Comparison of ENCODE assay signal across 17 mouse cellular contexts in genomic region chr8:91151531-91151930, GRCm38 (mm10).
"Had no signal": no experiment of that assay in that cellular context is flagged by ENCODE, and none has a peak within 500 bp of the region (broad histone marks: within the 10 kb centered on the region; RNA-seq: fewer than 3 reads in every experiment).

No protein-coding gene starts in this region.

- H3K4me2 ChIP-seq: neural tube, embryonic 12.5 days; neural tube, embryonic 13.5 days; neural tube, embryonic 15.5 days; stomach, embryonic 15.5 days had no signal

- H3K4me1 ChIP-seq: neural tube, embryonic 12.5 days; neural tube, embryonic 13.5 days had no signal

- H3K9me3 ChIP-seq: neural tube, embryonic 15.5 days; stomach, embryonic 15.5 days had no signal

- H3K36me3 ChIP-seq: neural tube, embryonic 12.5 days; neural tube, embryonic 13.5 days; neural tube, embryonic 15.5 days; stomach, embryonic 15.5 days had no signal

- H3K27ac ChIP-seq: neural tube, embryonic 12.5 days; neural tube, embryonic 13.5 days; neural tube, embryonic 15.5 days; stomach, embryonic 15.5 days; stomach, postnatal 0 days had no signal

- H3K4me3 ChIP-seq: neural tube, embryonic 12.5 days; neural tube, embryonic 13.5 days; neural tube, embryonic 15.5 days; stomach, embryonic 15.5 days had no signal

- H3K9ac ChIP-seq: neural tube, embryonic 12.5 days; neural tube, embryonic 13.5 days; neural tube, embryonic 15.5 days; stomach, embryonic 15.5 days had no signal

- H3K27me3 ChIP-seq: neural tube, embryonic 12.5 days; neural tube, embryonic 13.5 days; neural tube, embryonic 15.5 days; stomach, embryonic 15.5 days had no signal

- DNase-seq: retina, postnatal 1 day; right cerebral cortex, adult 18-20 months; right cerebral cortex, postnatal 14 days; right cerebral cortex, postnatal 25 days; right cerebral cortex, postnatal 4 days; spleen, adult 18-20 months; thymus, adult 18-20 months; thymus, adult 2 months; thymus, postnatal 14 days; thymus, postnatal 25 days; thymus, postnatal 36 days; thymus, postnatal 4 days had no signal
